Mouse (Mus musculus): ENCODE measurements around the gene Dnmt3a.

Dnmt3a gene

GRCm38 (mm10) chr12:3805852-3806251 is at the start of gene Dnmt3a:
Gene Dnmt3a, plus strand, starts transcription at chr12:3806007.
- no peak for DNase-seq (ENCODE audit: low read depth, low spot score)

DNA sequence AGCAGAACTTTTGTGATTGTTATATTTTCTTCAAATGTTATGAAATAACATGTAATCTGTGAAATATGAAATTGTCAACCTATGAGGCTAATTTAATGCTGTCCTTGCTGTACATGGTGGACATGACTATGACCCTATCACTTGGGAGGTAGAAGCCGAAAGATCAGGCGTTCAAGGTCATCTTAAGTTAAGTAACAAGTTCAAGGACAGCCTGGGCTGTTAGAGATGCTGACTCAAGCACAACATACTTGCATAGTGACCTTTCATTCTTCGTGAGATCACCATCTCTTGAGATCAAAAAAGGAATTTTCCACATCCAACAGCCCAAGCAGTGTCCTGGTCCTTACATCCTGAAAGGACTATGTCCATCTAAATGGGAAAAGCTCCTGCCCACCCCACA is 49.6 kb upstream of the Dnmt3a start:
- no peak for DNase-seq (ENCODE audit: low read depth, low spot score)

GRCm38 (mm10) chr12:3758127-3758526 is 47.7 kb upstream of the Dnmt3a start:
- DNase-seq (ENCODE audit: low read depth, low spot score), result no peak

DNA sequence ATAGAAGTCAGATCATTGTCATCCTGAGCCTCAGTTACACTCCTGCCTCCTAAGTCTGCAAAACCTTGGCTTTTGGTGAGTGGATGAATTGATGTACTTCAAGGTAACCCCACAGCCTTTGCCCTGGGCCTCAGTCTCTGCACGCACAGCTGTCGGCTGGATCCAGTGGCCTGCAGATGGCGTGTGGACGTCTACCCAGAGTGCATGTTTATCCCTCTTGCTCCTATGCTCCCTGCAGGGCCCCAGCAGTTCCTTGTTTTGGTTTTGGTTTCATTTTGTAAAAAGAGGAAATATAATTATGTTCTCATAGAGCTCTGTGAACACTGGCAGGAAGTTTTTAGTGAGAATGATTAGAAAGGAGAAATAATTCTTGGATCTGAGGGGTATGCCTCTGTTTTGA is 46.4 kb upstream of the Dnmt3a start:
- DNase-seq (ENCODE audit: low read depth, low spot score), result no peak

DNA sequence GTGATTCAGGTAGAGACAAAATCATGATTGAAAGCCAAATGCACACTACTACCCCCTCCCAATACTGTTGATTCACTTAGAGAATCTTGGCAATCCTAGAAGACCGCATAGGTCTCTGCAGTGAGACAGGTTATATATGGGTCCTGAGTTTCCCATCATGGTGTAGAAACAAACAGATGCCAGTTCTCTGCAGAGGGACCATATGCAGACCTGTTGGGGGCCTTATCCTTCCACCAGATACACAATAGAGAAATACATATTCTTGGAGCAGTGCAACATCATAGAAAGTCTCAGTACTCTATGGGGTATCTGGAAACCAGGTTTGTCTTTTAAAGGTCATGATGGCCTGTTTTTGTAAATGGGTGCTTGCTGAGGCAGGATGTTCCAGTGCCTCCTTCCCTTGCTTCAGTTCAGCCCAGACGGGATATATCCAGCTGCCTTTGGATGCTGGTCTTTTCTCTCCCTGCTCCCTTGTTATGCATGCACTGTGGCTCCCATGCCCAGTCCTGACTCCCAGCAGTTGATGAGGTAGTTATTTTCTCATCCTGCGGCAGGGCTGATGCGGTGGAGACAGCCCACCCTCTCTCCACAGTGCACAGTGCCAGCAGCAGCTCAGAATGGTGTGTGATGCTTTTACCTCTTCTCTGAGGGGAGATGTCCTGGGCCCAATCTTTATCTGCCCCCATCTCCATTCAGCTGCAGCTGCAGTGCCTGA is 44.8 kb upstream of the Dnmt3a start:
- DNase-seq (ENCODE audit: low read depth, low spot score), result no peak

DNA sequence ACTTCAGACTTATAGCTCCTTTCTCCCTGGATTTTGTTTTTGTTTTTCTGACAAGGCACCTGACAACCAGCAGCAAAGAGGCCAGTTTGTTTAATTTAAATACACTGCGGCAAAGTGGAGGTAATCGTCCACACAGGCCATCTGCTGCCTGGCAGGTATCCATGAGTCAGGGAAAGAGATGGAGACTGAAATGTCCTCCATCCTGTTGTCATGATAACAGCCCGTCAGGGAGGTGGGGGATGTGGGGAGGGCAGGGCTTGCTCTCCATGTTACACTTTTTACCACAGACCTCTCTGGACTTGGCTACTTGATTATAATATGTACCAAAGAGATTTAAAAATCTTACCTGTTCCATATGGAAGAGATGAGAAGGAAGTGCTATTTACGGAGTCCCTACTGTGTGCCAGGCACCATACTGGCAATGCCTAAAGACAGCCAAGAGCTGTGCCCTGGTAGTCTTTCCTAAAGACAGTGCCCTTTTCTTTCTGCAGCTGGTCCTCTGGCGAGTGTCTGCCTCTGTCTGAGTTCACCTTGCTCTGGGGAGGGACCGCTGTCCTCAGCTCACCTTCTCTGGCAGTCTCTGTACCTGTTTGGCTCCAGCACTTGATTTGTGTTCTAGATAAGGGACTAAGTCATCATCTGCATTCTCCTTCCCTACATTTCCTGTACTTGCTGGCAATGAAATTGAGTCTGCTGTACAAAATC is 44.1 kb upstream of the Dnmt3a start:
- DNase-seq (ENCODE audit: low read depth, low spot score), result no peak

DNA sequence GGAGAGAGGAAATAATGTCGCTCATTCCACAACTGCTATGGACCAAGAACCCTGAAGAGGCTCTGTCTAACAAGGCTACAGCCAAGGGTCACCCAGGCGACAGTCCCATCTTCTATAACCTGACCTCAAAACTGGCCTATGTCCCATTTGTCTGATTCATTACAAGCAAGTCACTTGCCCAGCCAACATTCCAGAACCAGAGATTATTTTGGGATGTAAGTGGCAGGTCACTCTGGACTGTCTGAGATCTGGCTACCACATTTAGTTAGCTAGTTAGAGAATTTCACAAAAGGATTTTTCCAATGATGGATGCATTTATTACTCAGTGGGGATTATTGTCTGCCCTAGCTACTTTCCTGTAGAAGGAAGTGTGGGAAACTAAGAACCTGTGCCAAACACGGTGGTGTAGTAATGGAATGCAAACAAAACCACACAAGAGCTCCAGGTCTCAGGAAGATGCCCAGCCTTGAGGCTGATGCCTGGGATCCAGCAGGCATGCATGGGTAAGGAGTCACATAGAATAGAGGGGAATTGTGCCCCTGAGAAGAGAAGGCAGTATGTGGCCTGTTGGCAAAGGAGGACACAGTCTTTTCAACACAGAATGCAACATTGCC is 41.5 kb upstream of the Dnmt3a start:
- no peak for DNase-seq (ENCODE audit: low read depth, low spot score)

GRCm38 (mm10) chr12:3767360-3767759 is 38.4 kb upstream of the Dnmt3a start:
- DNase-seq (ENCODE audit: low read depth, low spot score), result no peak

- DNase-seq (ENCODE audit: low read depth, low spot score), result no peak
Observed at GRCm38 (mm10) chr12:3768391-3768790, 37.4 kb upstream of the Dnmt3a start.

GRCm38 (mm10) chr12:3770546-3770945 is 35.3 kb upstream of the Dnmt3a start:
- no peak for DNase-seq (ENCODE audit: low read depth, low spot score)

GRCm38 (mm10) chr12:3771080-3771479 is 34.7 kb upstream of the Dnmt3a start:
- no peak for DNase-seq (ENCODE audit: low read depth, low spot score)

DNA sequence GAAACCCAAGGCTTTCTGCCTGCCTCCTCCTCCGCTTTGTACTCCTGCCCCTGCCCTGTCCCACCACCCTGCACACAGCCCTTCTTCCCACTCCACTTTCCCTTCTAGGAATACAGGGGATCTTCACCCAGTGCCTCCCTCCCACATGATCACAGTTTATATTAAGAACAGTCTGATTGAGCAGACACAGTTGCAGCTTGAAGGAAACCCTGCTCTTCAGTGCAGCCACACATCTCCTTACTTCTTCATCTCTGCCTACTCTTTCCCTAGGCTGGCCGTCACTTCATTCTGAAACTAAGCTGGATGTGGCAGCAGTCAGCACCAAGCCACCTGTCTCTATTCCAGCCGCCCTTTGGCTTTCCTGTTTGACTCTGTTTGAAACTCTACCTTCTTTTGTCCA is 32.2 kb upstream of the Dnmt3a start:
- no peak for DNase-seq (ENCODE audit: low read depth, low spot score)

- DNase-seq (ENCODE audit: low read depth, low spot score), result no peak
Observed at GRCm38 (mm10) chr12:3776015-3776414, 29.8 kb upstream of the Dnmt3a start.

- no peak for DNase-seq (ENCODE audit: low read depth, low spot score)
Observed at GRCm38 (mm10) chr12:3777682-3778081, 28.1 kb upstream of the Dnmt3a start.

GRCm38 (mm10) chr12:3778286-3778685 is 27.5 kb upstream of the Dnmt3a start:
- DNase-seq (ENCODE audit: low read depth, low spot score), result no peak

- DNase-seq (ENCODE audit: low read depth, low spot score), result no peak
Observed at GRCm38 (mm10) chr12:3779639-3780038, 26.2 kb upstream of the Dnmt3a start.

DNA sequence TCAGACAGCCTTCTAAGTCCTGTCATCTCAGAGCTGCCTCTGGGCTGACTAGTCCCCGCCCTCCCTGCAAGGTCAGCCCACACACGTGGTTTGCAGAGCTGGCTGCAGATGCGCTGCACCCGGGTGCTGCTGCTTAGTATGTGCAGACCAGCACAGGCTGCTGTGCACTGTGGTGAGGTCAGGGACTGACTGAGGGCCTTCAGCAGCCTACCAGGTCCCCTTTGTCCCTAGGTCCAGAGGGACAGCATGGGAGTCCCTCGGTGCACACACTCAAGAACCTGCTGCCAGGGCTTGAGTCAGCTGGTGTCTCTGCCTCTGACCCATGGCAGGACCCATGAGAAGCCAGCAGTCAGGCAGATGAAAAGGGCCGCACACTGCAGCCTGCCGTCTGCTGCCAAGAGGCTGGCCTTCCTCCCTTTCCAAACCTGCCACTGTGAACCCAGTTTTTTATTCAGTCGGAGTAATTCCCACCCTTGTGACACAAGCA is 25.4 kb upstream of the Dnmt3a start:
- DNase-seq (ENCODE audit: low read depth, low spot score), result peak; percentile 57

GRCm38 (mm10) chr12:3780931-3781471 is 24.8 kb upstream of the Dnmt3a start:
- peak; percentile 76 for DNase-seq (ENCODE audit: low read depth, low spot score)

GRCm38 (mm10) chr12:3781482-3781881 is 24.3 kb upstream of the Dnmt3a start:
- peak; percentile 88 for DNase-seq (ENCODE audit: low read depth, low spot score)

GRCm38 (mm10) chr12:3783196-3783825 is 22.5 kb upstream of the Dnmt3a start:
- no peak for DNase-seq (ENCODE audit: low read depth, low spot score)

DNA sequence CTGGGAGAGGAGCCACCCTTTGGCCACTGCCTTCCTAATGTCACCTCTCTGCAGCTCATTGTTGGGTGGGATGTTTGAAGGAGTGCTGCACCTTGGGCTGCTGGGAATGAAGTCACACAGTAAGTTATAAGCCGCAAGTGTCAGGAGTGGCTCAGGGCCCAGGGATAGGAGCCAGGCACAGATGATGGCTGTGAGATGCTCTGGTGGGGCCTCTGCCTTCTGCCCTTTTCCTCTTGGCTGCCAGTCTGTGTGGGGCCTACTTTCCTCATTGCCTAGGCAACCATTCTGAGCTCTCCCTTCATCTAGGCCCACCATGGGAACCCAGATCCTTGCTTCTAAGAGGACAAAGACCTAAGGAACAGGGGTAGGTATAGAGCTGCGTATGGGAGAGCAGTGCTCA is 21.5 kb upstream of the Dnmt3a start:
- no peak for DNase-seq (ENCODE audit: low read depth, low spot score)

DNA sequence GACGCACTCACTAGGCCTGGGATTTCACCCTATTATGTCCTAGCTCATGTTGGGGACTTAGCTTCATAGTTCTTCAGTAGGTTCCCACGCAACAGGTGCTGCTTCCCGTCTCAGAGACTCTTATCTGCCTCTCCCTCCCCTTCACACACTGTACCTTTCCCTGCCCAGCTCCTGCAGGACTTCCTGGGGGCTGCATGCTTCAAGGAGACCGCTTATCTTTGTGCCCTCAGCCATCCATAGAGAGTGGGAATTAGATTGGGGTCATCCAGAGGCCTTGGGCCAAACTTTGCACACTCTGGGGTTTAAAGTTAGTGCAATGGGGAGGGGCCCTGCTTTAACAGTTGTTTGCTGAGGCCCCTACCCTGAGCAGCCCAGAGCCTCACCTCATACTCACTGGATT is 21.1 kb upstream of the Dnmt3a start:
- DNase-seq (ENCODE audit: low read depth, low spot score), result no peak
